8 mouse cellular contexts compared by ENCODE assay signal in genomic region chr6:106768640-106769289, GRCm38 (mm10). TPM values are rescaled to one million over a fixed set of nuclear protein-coding genes. Genes with fewer than 3 reads are reported as not detected.
DNase-seq lines count a peak whose midpoint lies in the region; ATAC-seq lines count a peak whose summit lies in the region.

Trnt1 (plus strand) TSS chr6:106769120.

- ATAC-seq in megakaryocyte progenitor cell, adult 5-6 weeks (replicated peaks; ENCODE audit: poor library complexity): peak; percentile 98

- peak; percentile 99 for DNase-seq in adipocyte (ENCODE audit: low spot score)
- DNase-seq in embryo, embryonic 10 days (ENCODE audit: low spot score): peak; percentile 98
- DNase-seq in gastrocnemius, postnatal 10 days: peak; percentile 98
- DNase-seq in induced T-regulatory cell, adult 2 months (ENCODE audit: low read depth): peak; percentile 100
- DNase-seq in left cerebral cortex, adult 9 months (ENCODE audit: low spot score in 2 of 2): peak; percentile 88 to 97
- DNase-seq in right cerebral cortex, postnatal 14 days: peak; percentile 98
- peak; percentile 95 to 96 for DNase-seq in urinary bladder, postnatal 36 days (ENCODE audit: low spot score in 2 of 2)

RNA-seq across cellular contexts. Expression of gene Trnt1, which starts in this region (rescaled TPM):
- 10 to 100 TPM; 28.6 to 29.5 TPM for total RNA-seq in gastrocnemius, postnatal 10 days (2021)
- total RNA-seq in megakaryocyte progenitor cell, adult 5-6 weeks (2015): 61.5 and 65.0 TPM in 2 replicates
- 88.1 and 101 TPM in 2 replicates for total RNA-seq in megakaryocyte progenitor cell, adult 5-6 weeks (2017)

Comparison
In these comparisons a context has a peak if more than half of its experiments do, and no peak if none do; other contexts are left out.
1. Peak in every context shown above with its lines: DNase-seq and ATAC-seq.